Mouse (Mus musculus): Measurements from ENCODE around the gene Defa36.
"Not testable (repeated sequence)": the region's sequence is repeated elsewhere in the genome, so short reads cannot be mapped to it uniquely, and the experiment has no call there.

DNA sequence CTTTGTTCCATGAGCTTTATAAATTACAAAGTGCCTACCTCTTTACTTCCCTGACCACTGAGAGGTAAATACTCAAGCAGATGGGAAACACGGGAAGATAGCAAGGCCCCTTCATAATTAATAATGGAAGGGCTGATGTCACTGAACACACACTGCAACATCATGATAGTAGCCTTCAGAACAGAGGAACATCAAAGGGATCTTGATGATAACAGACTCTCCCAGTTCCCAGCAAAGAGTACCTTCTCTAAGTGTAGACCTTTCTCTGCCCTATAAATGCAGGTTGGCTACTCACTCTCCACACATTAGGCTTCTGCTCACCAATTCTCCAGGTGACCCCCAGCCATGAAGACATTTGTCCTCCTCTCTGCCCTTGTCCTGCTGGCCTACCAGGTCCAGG, at the start of gene Defa36:
- TF ChIP-seq POLR2A (IDR thresholded peaks at IDR 0.05; ENCODE audit: low read depth, low read length); CTCF (IDR thresholded peaks at IDR 0.05; ENCODE audit: extremely low read depth, insufficient read length, insufficient replicate concordance, low read depth, low read length): not testable (repeated sequence)
